Mouse (Mus musculus): ENCODE measurements around the gene Epas1.

The Epas1 gene

DNA sequence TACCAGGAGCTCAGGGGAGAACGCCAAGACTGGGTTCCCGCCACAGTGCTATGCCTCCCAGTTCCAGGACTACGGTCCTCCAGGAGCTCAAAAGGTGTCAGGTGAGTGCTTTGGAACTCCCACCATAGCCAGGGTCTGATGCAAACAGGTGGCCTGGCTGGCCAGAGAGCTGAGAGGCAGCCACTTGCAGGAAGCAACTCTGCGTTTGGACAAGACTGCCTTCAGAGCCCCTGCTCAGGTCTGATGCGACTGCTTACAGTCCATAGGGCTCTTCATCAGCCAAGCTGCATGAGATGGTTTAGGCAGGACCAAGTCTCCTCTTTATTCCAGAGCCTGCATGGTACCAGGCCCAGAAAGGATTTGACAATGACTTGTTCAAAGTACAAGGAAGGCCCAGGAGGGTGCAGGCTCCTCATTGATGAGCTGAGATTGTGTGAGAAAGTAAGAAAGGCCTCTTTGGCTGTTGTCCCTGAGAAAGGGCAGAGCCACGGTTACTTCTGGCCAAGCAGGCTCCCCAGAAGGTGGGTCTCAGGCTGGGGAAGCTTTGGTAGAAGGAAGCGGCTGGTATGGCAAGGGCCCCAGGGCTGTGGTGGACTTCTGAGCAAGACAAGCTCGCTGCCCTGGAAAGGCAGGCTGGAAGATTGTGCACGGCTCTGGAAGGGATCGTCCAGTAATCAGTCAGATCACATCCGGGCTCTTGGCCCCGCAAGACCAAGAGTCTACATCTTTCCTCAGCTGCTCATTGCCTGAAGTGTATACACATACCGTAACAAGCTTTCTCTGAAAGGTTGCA, 76.1 kb downstream of the Epas1 start:
- no peak for DNase-seq (ENCODE audit: low read depth)

- no peak for DNase-seq (ENCODE audit: low read depth)
Observed at GRCm38 (mm10) chr17:86830893-86831292, 77.4 kb downstream of the Epas1 start.

DNA sequence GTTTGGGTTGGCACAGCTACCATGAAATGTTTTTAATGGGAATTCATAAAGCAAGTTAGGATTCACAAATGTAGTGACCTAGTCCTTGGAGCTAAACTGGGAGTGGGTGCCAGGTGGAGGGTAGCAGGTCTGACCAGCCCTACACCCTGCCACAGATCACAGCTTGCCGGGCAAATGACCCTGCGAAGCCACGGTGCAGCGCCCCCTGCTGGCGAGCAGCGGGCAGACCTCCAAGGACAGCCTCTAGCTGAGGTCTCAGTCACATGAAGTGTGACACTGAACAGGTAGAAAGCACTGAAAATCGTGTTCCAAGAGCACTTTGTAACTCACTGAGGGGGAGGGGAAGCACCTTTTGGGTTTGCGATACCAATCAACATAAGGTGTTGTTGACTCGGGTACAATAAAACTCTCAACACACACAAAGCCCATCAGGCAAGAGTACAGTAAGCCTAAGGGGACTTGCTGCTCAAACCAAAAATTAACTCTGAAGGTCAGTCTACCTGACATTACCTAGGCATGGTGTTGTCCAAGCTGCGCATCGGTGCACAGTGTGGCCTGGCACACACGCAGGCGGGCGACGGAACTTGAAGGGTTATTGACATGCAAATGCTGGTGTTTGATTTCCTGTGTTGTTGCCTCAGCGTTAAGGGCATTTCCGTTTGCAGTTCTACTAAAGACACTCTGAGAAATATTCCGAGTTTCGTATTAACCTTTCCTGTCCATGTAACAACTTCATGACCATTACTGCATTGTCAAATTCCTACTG, 79.2 kb downstream of the Epas1 start:
- DNase-seq (ENCODE audit: low read depth): peak; percentile 7

DNA sequence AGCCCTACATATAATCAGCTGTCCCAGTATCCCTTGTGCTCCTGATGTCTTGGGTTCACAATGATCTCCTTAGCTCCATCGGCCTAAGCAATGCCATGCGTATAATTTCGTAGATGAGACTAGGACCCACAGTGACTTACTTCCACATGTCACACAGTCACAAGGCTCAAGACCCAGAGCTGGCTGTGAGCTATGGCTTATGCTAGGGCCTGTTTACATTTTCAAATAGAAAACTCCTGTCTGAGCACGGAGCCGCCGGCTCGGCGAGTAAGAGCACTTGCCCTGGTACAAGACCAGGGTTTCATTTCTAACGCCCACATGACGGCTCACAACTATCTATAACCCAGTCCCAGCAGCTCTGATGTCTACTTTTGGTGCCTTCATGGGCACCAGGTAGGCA, 80.4 kb downstream of the Epas1 start:
- DNase-seq (ENCODE audit: low read depth): no peak

DNA sequence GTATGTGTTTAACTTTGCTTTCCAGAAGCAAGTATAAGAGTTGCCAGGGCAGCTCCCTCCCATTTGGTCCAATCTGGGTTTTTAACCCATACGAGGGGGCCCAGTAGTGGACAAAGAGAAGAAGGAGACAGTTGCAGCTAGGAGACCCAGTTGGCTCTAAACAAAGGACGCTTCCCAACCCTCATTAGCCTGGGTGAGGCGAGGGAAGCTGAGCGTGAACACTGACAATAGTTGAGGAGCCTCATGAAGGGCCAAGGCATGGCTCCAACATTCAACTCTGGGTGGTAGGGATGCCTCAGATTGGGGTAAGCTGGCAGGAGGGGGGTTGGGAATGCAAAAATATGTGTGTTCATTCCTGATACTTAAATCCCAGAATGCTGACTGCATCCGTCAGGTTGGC, 85.8 kb downstream of the Epas1 start:
- no peak for DNase-seq (ENCODE audit: low read depth)

DNA sequence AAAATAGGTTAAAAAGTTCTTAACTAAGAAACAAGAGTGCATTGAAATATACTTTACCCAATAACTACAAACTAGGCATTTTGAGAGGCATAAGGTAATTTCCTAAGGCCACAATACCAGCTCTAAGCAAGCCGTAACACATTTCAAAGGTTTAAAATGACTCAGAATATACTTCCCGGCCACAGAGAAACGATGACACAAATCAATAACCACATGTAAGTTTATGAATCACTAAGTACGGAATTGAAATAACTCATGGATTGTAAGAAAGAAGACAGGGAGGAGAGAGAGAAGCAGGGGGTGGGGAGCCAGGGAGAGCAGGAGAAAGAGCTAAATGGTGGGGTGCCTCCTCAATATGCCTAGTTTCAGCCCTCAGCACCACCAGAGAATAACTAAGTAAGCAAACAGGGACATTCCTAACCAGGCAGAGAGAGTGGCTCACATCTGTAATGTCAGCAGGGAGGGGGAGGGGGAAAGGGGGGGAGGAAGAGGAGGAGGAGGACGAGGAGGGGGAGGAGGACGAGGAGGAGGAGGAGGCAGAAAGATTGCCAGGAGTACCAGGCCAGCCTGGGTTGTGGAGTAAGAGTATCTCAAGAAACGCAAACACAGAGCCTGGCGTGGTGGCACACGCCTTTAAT, 97.3 kb downstream of the Epas1 start:
- DNase-seq (ENCODE audit: low read depth): peak; percentile 20

DNA sequence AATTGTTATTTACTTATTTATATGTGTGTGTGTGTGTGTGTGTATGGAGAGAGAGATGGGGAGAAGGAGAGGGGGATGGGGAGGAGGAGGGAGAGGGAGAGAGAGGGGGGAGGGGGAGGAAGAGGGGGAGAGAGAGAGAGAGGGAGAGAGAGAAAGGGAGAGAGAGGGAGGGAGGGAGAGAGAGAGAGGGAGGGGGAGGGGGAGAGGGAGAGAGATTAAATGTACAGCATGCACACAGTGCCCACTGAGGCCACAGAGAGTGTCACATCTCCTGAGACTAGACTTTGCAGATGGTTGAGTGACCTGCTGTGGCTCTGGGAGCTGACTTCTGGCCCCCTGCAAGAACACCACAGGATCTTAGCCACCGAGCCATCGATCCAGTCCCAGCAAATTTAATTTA, 98.3 kb downstream of the Epas1 start:
- DNase-seq (ENCODE audit: low read depth): no peak

DNA sequence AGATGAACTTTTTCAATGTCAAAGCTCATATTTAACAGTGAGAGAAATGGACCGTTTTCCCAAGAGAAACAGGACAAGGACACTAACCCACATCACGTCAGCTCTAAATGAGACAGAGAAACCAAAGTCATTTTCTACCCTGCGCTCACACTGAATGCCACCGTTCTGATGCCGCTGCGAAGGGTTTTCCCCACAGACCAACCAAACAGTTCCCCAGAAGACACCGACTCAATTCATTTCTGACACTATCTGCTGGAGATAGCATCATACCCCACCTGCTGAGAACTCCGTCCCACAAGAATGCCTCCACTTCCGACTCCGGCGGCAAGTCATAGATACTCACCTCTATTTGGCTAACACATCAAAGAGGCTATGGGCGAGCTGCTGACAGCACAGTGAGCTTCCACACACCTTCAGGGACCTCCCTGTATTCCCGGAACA, 99.1 kb downstream of the Epas1 start:
- no peak for DNase-seq (ENCODE audit: low read depth)

GRCm38 (mm10) chr17:86870586-86870985, 117.1 kb downstream of the Epas1 start:
- no peak for DNase-seq (ENCODE audit: low read depth)

DNA sequence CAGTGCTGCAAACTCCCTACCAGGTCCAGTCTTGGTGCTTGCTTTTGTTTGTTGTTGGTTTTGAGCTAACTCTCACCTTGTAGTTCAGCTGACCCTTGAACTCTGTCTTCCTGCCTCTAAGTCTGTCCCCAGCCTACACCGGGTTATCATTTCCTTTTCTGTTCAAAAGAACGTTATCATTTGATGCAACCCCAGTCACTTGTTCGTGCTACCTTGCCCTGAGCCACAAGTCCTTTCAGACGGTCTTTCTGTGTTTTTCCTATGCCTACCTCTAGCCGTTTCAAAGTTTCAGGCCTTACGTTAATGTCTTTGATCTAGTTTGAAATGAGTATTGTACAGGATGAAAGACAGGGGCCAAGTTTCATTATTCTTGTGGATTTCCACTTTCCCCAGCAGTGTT, 119.1 kb downstream of the Epas1 start:
- DNase-seq (ENCODE audit: low read depth): no peak

DNA sequence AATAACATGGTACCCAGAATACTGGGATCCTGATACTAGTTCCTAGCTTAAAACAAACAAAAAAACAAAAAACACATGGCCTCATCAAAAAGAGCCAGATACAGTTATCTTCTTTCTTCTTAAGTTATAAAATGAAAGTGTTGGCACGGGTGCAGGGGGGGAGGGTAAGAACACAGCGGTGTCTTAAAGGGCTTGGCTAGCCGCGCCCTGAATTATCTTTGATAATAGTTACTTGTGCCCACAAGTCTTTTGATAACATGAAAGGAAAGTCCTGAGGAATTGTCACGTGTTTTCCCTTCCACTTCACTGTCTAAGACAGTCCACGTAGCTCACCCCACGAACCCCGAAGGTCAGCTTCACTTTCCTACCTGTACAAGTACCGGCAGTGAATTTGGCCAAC, 123.4 kb downstream of the Epas1 start:
- DNase-seq (ENCODE audit: low read depth): no peak

DNA sequence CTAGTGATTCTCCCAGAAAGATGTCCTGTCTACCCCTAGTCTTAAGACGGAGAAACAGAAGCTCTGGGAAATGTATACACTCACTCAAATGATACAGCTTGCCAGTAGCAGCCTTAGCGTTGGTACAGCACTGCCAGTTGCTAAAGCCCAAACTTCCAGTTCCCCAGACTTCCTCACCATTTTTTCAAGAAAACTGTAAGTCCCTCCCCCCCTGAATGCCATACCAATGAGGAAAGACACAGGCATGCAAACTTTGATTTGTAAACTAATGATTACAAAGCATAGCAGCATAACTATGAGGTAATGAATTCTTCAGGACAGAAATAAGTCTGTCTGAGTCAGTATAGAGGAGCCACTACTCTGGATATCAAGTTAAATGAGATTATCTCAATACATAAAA, 124.2 kb downstream of the Epas1 start:
- DNase-seq (ENCODE audit: low read depth): no peak

GRCm38 (mm10) chr17:86880056-86880455, 126.6 kb downstream of the Epas1 start:
- no peak for DNase-seq (ENCODE audit: low read depth)

- DNase-seq (ENCODE audit: low read depth): no peak
Observed at GRCm38 (mm10) chr17:86880461-86881044, 127.1 kb downstream of the Epas1 start.

Measured in NIH3T3 (cell line).